Mouse (Mus musculus) spleen, adult 2 months (tissue): ENCODE results near the gene Arhgef38.

Source experiments
- CTCF ChIP-seq: fragments of 200-500 bp; IDR thresholded peaks from 2 replicates; pipeline ENCODE4 v1.5.1; 2011; ENCODE audit warnings: mild to moderate bottlenecking, inconsistent platforms; ENCODE audit not compliant: insufficient read depth, insufficient read length, insufficient replicate concordance; ENCODE audit errors: extremely low read depth
- POLR2A ChIP-seq: fragments of 200-500 bp; IDR thresholded peaks from 2 replicates; pipeline ENCODE4 v1.6.1; 2011; ENCODE audit warnings: low read depth, low read length, inconsistent platforms

GRCm38 (mm10) chr3:133098336-133098735, 136.4 kb downstream of the Arhgef38 start:
- TF ChIP-seq CTCF (no peak), POLR2A (no peak)
